Mouse (Mus musculus) liver, embryonic 13.5 days (tissue): ENCODE measurements around the gene Pip4k2b. TPM values are rescaled to one million over a fixed set of nuclear protein-coding genes. Genes with fewer than 3 reads are reported as not detected.

Experiments used
- ATAC-seq: fragments of 200-750 bp; cut with Nextera tagmentation; 2 replicates; pipeline ENCODE4 v1.8.0; 2017; ENCODE audit warnings: low read depth, mild to moderate bottlenecking, moderate number of reproducible peaks, moderate library complexity
- DNase-seq: peaks from one replicate; pipeline ENCODE4 v3.0.0; 2022
- H3K27ac ChIP-seq: fragments of 300-500 bp; sonication (generic); 2 replicates; pipeline ENCODE4 v1.5.1; 2015; ENCODE audit warnings: moderate library complexity, mild to moderate bottlenecking, inconsistent platforms
- H3K27me3 ChIP-seq: fragments of 300-500 bp; sonication (generic); 2 replicates; pipeline ENCODE4 v1.6.1; 2015; ENCODE audit warnings: mild to moderate bottlenecking, inconsistent platforms
- H3K36me3 ChIP-seq: fragments of 300-500 bp; sonication (generic); 2 replicates; pipeline ENCODE4 v1.6.1; 2015; ENCODE audit warnings: mild to moderate bottlenecking, inconsistent platforms
- H3K4me1 ChIP-seq: fragments of 300-500 bp; sonication (generic); replicated peaks from 2 replicates; pipeline ENCODE4 v1.6.1; 2015; ENCODE audit warnings: inconsistent platforms
- H3K4me2 ChIP-seq: fragments of 300-500 bp; sonication (generic); 2 replicates; pipeline ENCODE4 v1.6.1; 2015; ENCODE audit warnings: inconsistent platforms, mild to moderate bottlenecking, moderate library complexity
- H3K4me3 ChIP-seq: fragments of 300-500 bp; sonication (generic); replicated peaks from 2 replicates; pipeline ENCODE4 v1.5.1; 2015; ENCODE audit warnings: mild to moderate bottlenecking, inconsistent platforms
- H3K9ac ChIP-seq: fragments of 300-500 bp; sonication (generic); 2 replicates; pipeline ENCODE4 v1.6.1; 2015; ENCODE audit warnings: mild to moderate bottlenecking, inconsistent platforms
- H3K9me3 ChIP-seq: fragments of 300-500 bp; sonication (generic); replicated peaks from 2 replicates; pipeline ENCODE4 v1.6.1; 2016; ENCODE audit warnings: inconsistent platforms
- WGBS: fragments of 180-500 bp; shearing (Covaris S2); methylation state at CpG from one replicate; pipeline ENCODE4 v1.1.7; 2015; ENCODE audit not compliant: insufficient replicate concordance; 5-methylcytosine and 5-hydroxymethylcytosine counted together
- polyA plus RNA-seq: library from polyadenylated mRNA; unstranded; fragments of >200 nt; fragmentation: Nextera tagmentation; extraction: Ambion mirVana; gene quantifications from 2 replicates; pipeline ENCODE4 v1.2.1, GENCODE M21; 2015

Gene Pip4k2b
- polyA plus RNA-seq, 1 experiment from 2014 or later: 0.88 TPM

GRCm38 (mm10) chr11:97748496-97748895, 4.0 kb upstream of the Pip4k2b start:
- no peak overlapping the region for H3K4me3 ChIP-seq
- WGBS: 75% methylated on average over 5 of the region's 5 CpGs
- peaks cover 29% of the 10 kb centered on the region for H3K4me1 ChIP-seq
- no peak overlapping the region for H3K27ac ChIP-seq
- no peak overlapping the region for H3K9ac ChIP-seq
- no peaks in the 10 kb centered on the region for H3K27me3 ChIP-seq
- H3K36me3 ChIP-seq: peaks cover 71% of the 10 kb centered on the region
- no peak for ATAC-seq
- DNase-seq: no peak
- no peak overlapping the region for H3K4me2 ChIP-seq
- peaks cover 5% of the 10 kb centered on the region; the same call in 1 of the 2 replicates for H3K9me3 ChIP-seq

GRCm38 (mm10) chr11:97747773-97748172, 3.3 kb upstream of the Pip4k2b start:
- no peak overlapping the region for H3K9ac ChIP-seq
- 85% methylated on average over 8 of the region's 8 CpGs for WGBS
- no peak for DNase-seq
- H3K4me1 ChIP-seq: peaks cover 36% of the 10 kb centered on the region
- H3K27me3 ChIP-seq: no peaks in the 10 kb centered on the region
- no peak for ATAC-seq
- no peak overlapping the region for H3K27ac ChIP-seq
- peaks cover 5% of the 10 kb centered on the region; the same call in 1 of the 2 replicates for H3K9me3 ChIP-seq
- no peak overlapping the region for H3K4me2 ChIP-seq
- H3K36me3 ChIP-seq: peaks cover 64% of the 10 kb centered on the region
- no peak overlapping the region for H3K4me3 ChIP-seq

- WGBS: 8% methylated on average over 13 of the region's 13 CpGs
- peak overlapping the region; percentile 83; the same call in 1 of the 2 replicates for H3K9ac ChIP-seq
- peaks cover 40% of the 10 kb centered on the region for H3K36me3 ChIP-seq
Measured at GRCm38 (mm10) chr11:97745331-97745721, 822 bp upstream of the Pip4k2b start.

GRCm38 (mm10) chr11:97744718-97745330, 320 bp upstream of the Pip4k2b start:
- WGBS: 1% methylated on average over 47 of the region's 57 CpGs
- Histone ChIP-seq H3K9me3 (no peaks in the 10 kb centered on the region), H3K27ac (peak overlapping the region; percentile 85), H3K36me3 (peaks cover 35% of the 10 kb centered on the region), H3K9ac (peak overlapping the region; percentile 94), H3K4me3 (peak overlapping the region; percentile 90), H3K27me3 (no peaks in the 10 kb centered on the region), H3K4me1 (peaks cover 50% of the 10 kb centered on the region), H3K4me2 (peak overlapping the region; percentile 92)
- DNase-seq (peak; percentile 98), ATAC-seq (peak; percentile 91)

More at GRCm38 (mm10) chr11:97745331-97745721, 822 bp upstream of the Pip4k2b start:
- ATAC-seq (no peak), DNase-seq (no peak)
- H3K4me1 ChIP-seq: peaks cover 49% of the 10 kb centered on the region
- H3K9me3 ChIP-seq: no peaks in the 10 kb centered on the region
- H3K27me3 ChIP-seq: no peaks in the 10 kb centered on the region
- peak overlapping the region; percentile 61 for H3K4me2 ChIP-seq
- peak overlapping the region; percentile 85 for H3K27ac ChIP-seq
- peak overlapping the region; percentile 90 for H3K4me3 ChIP-seq

- peaks cover 30% of the 10 kb centered on the region for H3K36me3 ChIP-seq
- no peaks in the 10 kb centered on the region for H3K27me3 ChIP-seq
- WGBS: 8% methylated on average over 9 of the region's 9 CpGs
- no peaks in the 10 kb centered on the region for H3K9me3 ChIP-seq
- peak overlapping the region; percentile 78 for H3K27ac ChIP-seq
- H3K9ac ChIP-seq: peak overlapping the region; percentile 94
- H3K4me3 ChIP-seq: peak overlapping the region; percentile 90
- peak overlapping the region; percentile 92 for H3K4me2 ChIP-seq
- peaks cover 48% of the 10 kb centered on the region for H3K4me1 ChIP-seq
- no peak for DNase-seq
- no peak for ATAC-seq
Measured at GRCm38 (mm10) chr11:97743423-97743822, 1.1 kb downstream of the Pip4k2b start.

GRCm38 (mm10) chr11:97742591-97742990, 1.9 kb downstream of the Pip4k2b start:
- H3K36me3 ChIP-seq: peaks cover 22% of the 10 kb centered on the region
- 70% methylated on average over 9 of the region's 9 CpGs for WGBS
- H3K27me3 ChIP-seq: no peaks in the 10 kb centered on the region
- H3K4me1 ChIP-seq: peaks cover 48% of the 10 kb centered on the region
- DNase-seq: no peak
- peak overlapping the region; percentile 90; the same call in 1 of the 2 replicates for H3K4me3 ChIP-seq
- H3K9ac ChIP-seq: peak overlapping the region; percentile 94
- H3K4me2 ChIP-seq: peak overlapping the region; percentile 92
- H3K9me3 ChIP-seq: no peaks in the 10 kb centered on the region
- no peak overlapping the region for H3K27ac ChIP-seq
- ATAC-seq: no peak

GRCm38 (mm10) chr11:97742157-97742556, 2.3 kb downstream of the Pip4k2b start:
- H3K36me3 ChIP-seq: peaks cover 17% of the 10 kb centered on the region
- no peak overlapping the region for H3K9ac ChIP-seq
- peak overlapping the region; percentile 92 for H3K4me2 ChIP-seq
- H3K9me3 ChIP-seq: no peaks in the 10 kb centered on the region
- DNase-seq: no peak
- ATAC-seq: no peak
- 73% methylated on average over 5 of the region's 5 CpGs for WGBS
- H3K4me3 ChIP-seq: no peak overlapping the region
- no peak overlapping the region for H3K27ac ChIP-seq
- peaks cover 48% of the 10 kb centered on the region for H3K4me1 ChIP-seq
- H3K27me3 ChIP-seq: no peaks in the 10 kb centered on the region

GRCm38 (mm10) chr11:97740190-97740589, 4.3 kb downstream of the Pip4k2b start:
- Histone ChIP-seq H3K9me3 (no peaks in the 10 kb centered on the region), H3K27ac (peak overlapping the region; percentile 34), H3K36me3 (peaks cover 6% of the 10 kb centered on the region; the same call in 1 of the 2 replicates), H3K9ac (no peak overlapping the region), H3K4me2 (no peak overlapping the region), H3K4me3 (no peak overlapping the region), H3K4me1 (peaks cover 38% of the 10 kb centered on the region), H3K27me3 (no peaks in the 10 kb centered on the region)
- no peak for DNase-seq
- no peak for ATAC-seq
- WGBS: 52% methylated on average over 7 of the region's 7 CpGs

- no peak overlapping the region for H3K4me2 ChIP-seq
Measured at GRCm38 (mm10) chr11:97739155-97739554, 5.3 kb downstream of the Pip4k2b start.

GRCm38 (mm10) chr11:97738703-97739102, 5.8 kb downstream of the Pip4k2b start:
- H3K27me3 ChIP-seq: no peaks in the 10 kb centered on the region
- no peak overlapping the region for H3K27ac ChIP-seq
- no peaks in the 10 kb centered on the region for H3K9me3 ChIP-seq
- WGBS: 49% methylated on average over 6 of the region's 6 CpGs
- H3K4me1 ChIP-seq: peaks cover 39% of the 10 kb centered on the region
- H3K36me3 ChIP-seq: peaks cover 6% of the 10 kb centered on the region; the same call in 1 of the 2 replicates
- no peak overlapping the region for H3K9ac ChIP-seq
- no peak for DNase-seq
- ATAC-seq: no peak
- H3K4me3 ChIP-seq: no peak overlapping the region
- no peak overlapping the region for H3K4me2 ChIP-seq

More at GRCm38 (mm10) chr11:97739155-97739554, 5.3 kb downstream of the Pip4k2b start:
- peaks cover 38% of the 10 kb centered on the region for H3K4me1 ChIP-seq
- peaks cover 6% of the 10 kb centered on the region; the same call in 1 of the 2 replicates for H3K36me3 ChIP-seq
- H3K9ac ChIP-seq: no peak overlapping the region
- no peak overlapping the region for H3K4me3 ChIP-seq
- H3K9me3 ChIP-seq: no peaks in the 10 kb centered on the region
- H3K27ac ChIP-seq: no peak overlapping the region
- 77% methylated on average over 3 of the region's 3 CpGs for WGBS
- DNase-seq: no peak
- H3K27me3 ChIP-seq: no peaks in the 10 kb centered on the region
- no peak for ATAC-seq

GRCm38 (mm10) chr11:97737600-97737999, 6.9 kb downstream of the Pip4k2b start:
- DNase-seq (no peak), ATAC-seq (no peak)
- Histone ChIP-seq H3K4me2 (no peak overlapping the region), H3K27ac (no peak overlapping the region), H3K27me3 (no peaks in the 10 kb centered on the region), H3K36me3 (peaks cover 6% of the 10 kb centered on the region; the same call in 1 of the 2 replicates), H3K4me1 (peaks cover 28% of the 10 kb centered on the region), H3K9me3 (no peaks in the 10 kb centered on the region), H3K4me3 (no peak overlapping the region), H3K9ac (no peak overlapping the region)
- 80% methylated on average over 4 of the region's 4 CpGs for WGBS

GRCm38 (mm10) chr11:97736645-97737044, 7.9 kb downstream of the Pip4k2b start:
- H3K9ac ChIP-seq: no peak overlapping the region
- H3K4me2 ChIP-seq: no peak overlapping the region
- no peaks in the 10 kb centered on the region for H3K9me3 ChIP-seq
- H3K4me1 ChIP-seq: peaks cover 19% of the 10 kb centered on the region
- DNase-seq: no peak
- ATAC-seq: no peak
- H3K36me3 ChIP-seq: peaks cover 11% of the 10 kb centered on the region
- WGBS: 75% methylated on average over 5 of the region's 5 CpGs
- no peak overlapping the region for H3K27ac ChIP-seq
- no peaks in the 10 kb centered on the region for H3K27me3 ChIP-seq
- no peak overlapping the region for H3K4me3 ChIP-seq
